Mouse (Mus musculus): ENCODE measurements at regions not wholly inside any gene's neighbourhood (a gene's known extent, or its start where the extent isn't known, plus 50 kb on each side); places are given as distances from the start of the nearest gene placed in this dataset.

- no peak for TF ChIP-seq CTCF (IDR thresholded peaks at IDR 0.05; ENCODE audit: control insufficient read depth, insufficient read depth, insufficient replicate concordance, low read depth, low read length)
- TF ChIP-seq POLR2A (IDR thresholded peaks at IDR 0.05; ENCODE audit: control insufficient read depth, low read depth, low read length), result no peak
Measured at GRCm38 (mm10) chr16:78216752-78217351, 84.4 kb upstream of the Cxadr start.
